Mouse (Mus musculus): ENCODE data around the gene Sorl1.

Sorl1 gene

GRCm38 (mm10) chr9:42054339-42055272, 69.5 kb downstream of the Sorl1 start:
- DNase-seq (ENCODE audit: low read depth, low spot score), result peak; percentile 1

DNA sequence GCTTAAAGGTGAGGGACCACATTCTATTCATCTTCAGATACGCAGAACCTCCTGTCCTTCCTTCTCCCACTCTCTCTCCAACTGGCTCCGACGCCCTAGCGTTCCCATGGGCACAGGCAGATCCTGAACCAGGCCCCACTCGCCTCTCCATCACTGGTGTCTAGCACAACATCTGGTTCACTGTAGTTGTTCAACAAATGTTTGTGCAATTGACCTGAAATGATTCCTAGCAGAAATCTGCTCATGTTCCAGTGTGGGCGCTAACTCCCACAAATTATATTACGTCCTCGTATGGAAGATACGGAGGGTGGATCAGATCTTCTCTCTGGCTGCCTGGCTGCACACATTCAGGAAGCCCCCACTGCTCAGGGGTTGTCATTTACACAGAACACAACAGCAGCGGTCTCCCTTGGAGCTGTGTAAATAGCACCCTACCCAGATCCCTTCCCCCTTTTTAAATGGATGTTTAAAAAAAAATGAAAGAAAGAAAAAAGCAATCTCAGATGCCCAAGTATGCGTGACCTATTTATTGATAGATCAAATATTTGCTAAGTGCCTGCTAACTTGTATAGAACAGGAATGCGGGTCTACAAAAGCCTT, 70.4 kb downstream of the Sorl1 start:
- DNase-seq (ENCODE audit: low read depth, low spot score), result no peak

- no peak for DNase-seq (ENCODE audit: low read depth, low spot score)
These were observed 71.3 kb downstream of the Sorl1 start for GRCm38 (mm10) chr9:42052713-42053356.

- no peak for DNase-seq (ENCODE audit: low read depth, low spot score)
These were observed 75.6 kb downstream of the Sorl1 start for GRCm38 (mm10) chr9:42048542-42048941.

DNA sequence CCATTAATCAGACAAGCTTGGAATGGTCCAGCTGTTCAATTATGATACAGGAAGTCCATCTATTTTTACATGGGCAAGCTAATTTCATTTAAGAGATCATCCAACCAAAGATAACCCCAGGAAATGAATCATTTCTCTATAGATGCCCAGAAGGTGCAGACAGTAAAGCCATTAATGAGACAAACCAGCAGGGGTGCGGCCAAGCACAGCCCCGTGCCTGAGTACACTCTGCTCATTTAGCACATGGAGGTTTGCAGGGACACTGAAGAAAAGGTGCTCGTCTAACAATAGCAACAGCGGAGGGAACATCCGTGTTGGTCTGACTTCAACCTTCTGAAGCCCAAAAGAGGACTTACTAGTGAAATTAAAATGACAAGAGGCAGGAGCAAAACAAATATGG, 76.3 kb downstream of the Sorl1 start:
- DNase-seq (ENCODE audit: low read depth, low spot score), result no peak

DNA sequence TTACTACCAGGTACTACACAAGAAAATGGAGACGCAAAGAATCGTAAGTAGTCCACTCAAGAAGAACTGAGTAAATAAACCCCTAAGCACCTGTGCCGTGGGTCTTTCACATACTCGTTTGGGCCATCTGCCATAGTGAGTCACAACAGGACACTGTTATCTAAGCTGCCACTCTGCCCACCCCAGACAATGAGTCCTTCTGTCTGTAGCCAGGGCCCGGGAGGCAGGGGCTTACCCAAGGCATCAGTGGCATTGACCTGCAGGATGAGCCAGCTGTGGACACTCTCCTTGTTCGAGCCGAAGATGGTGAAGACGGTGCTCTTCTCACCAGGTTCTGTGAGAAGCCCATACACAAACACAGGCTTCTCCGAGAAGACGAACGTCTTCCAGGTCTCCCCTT, 77.8 kb downstream of the Sorl1 start:
- no peak for DNase-seq (ENCODE audit: low read depth, low spot score)

DNA sequence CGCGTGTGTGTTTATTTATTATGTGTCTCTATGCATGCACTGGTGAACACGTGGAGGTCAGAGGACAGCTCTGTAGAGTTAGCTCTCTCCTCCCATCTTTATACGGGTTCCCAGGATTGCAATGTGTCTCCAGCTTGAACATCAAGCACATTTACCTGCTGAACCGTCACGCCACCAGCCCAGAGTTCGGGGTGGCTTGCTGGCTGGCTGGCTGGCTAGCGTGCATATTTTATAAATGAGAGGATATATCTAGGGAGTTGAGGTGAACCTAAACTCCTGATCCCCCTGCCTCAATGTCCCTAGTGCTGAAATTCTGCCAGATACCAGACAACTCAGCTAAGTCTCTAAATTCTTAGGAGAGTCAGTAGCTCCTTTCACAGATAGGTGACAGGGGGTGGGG, 79.4 kb downstream of the Sorl1 start:
- DNase-seq (ENCODE audit: low read depth, low spot score), result no peak

DNA sequence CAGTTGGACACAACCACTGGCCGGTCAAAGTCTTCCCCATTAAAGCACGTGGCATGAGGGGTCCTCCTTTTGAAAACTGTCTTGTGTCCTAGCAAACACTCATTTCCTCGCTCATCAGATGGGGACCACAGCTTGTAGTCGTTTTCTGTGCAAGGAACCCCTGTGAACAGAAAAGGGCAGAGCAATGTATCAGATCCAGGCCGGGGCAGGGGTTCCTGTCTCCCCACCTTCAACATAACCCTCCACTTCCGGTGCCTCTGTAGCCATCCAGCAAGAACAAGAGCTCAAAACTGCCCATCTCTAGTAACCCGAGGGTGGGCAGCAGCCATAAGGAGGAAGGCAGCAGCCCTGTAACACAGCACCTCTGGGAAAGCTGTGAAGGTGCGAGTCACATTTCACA, 80.2 kb downstream of the Sorl1 start:
- DNase-seq (ENCODE audit: low read depth, low spot score), result no peak

DNA sequence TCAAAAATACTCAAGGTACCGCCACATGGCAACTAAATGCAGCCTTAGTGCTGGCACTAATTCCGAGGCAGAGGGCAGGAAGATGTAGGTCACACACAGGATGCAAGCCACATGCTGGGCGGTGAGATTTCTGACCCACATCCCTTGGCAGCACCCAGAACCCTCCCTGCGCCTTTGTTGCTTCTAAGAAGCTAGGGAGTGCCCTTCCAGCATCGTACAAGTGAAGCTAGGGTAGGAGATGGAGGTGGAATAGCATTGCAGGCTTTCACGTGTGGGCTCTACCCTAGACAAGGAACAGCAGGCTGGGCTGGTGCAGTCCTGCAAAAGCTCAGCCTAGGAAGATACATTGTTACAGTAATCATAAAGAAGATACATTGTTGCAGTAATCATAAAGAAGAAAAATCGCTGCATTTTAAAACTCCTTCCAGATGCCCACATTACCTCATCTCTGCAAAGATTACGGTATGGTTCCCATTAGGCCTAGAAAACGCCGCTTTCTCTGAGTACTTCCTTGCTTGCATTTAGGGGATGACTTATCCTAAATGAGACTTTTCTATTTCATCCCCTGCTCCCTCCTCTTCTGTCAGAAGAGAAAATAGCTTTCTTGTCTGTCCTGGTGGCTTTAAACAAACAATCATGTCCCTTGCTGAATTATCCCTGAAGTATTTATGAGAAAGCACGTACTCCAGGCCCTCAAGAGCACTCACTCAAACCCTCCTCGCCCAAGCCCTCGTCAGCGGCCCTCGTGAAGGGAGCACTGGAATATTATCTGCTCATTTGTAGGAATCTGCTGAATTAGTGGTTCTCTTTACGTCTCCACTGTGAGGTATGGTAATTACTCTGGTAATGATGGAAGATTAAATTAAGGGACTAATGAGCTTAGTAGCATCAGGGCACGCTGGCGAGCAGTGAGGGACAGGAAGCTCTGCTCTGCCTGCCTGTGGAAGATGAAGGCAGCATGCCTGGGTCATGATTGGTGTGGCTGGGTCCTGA, 84.8 kb downstream of the Sorl1 start:
- no peak for DNase-seq (ENCODE audit: low read depth, low spot score)

GRCm38 (mm10) chr9:42036885-42037284, 87.2 kb downstream of the Sorl1 start:
- DNase-seq (ENCODE audit: low read depth, low spot score), result no peak

DNA sequence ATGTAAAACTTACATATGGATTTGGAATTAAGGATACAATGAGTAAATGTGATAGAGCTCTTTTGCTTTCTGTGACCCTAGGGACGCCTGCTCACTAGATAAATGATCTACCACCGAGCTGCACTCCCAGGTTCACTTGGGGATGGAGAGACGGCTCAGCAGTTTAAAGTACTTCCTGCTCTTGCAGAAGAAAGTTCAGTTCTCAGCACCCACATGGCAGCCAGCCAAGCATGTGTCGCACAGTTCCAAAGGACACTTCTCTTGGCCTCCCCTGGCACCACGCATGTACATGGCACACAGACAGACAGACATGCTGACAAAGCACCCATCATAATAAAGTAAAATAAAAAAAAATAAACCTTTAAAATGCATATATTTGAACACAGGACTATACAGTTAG, 88.1 kb downstream of the Sorl1 start:
- DNase-seq (ENCODE audit: low read depth, low spot score), result no peak

DNA sequence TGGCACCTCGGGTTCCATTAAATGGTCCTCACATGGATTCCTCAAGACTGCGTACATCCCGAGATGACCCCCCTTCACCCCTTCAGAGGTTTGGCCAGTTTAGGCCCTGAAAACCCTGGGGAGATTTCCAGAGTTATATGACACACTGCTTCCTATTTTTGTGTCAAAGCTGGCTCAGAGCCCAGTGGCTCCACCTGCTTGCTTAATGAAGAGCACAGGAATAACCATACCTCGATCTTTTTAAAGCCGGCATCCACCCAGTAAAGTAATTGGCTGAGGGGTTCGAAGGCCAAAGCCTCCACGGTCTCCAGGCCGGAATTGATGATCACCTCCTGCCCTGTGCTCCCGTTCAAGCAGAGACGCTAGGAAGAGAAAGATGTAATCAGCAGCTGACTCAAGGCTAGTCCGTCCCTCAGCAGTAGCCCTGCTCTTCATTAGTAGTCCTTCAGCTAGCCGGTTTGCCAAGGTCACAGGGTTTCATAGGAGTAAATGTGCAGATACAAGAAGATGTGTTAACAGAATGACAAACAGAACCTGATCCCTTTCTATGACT, 88.8 kb downstream of the Sorl1 start:
- DNase-seq (ENCODE audit: low read depth, low spot score), result no peak

- no peak for DNase-seq (ENCODE audit: low read depth, low spot score)
These were observed 90.0 kb downstream of the Sorl1 start for GRCm38 (mm10) chr9:42034116-42034520.

DNA sequence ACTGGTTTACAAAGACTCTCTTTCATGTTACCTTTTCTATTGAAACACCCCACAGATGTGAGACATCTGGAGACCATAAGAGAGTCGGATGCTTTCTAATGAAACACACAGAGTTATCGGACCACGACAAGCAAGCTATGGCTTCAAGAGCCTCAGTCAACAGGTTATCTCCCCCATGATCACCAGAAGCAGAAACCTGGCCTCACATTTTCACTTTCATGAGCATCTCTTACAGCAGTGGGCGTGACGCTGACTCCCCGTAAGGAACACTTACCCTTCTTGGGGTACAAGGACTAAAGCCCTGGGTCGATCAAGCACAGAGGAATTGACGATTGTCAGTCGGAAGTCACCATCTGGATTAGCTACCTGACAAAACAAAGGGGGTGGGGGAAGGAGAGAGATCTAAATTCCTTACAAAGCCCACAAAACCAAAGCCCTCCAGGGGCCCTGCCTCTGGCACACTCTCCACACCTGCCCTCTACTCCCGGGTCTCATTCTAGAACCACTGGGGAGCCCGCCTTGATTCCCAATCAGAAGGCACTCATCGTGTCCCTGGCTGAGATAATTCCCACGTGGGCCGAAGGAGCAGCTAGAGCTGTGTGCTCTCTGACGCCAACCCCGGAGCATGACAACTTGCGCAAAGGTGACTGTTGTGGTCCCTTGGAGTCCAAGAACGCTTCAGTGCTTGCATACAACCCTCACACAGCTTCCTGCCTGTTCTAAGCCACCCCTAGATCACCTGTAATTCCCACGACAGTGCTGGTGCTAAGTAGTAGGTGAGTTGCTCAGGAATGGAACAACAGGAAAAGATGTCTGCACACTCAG, 90.6 kb downstream of the Sorl1 start:
- DNase-seq (ENCODE audit: low read depth, low spot score), result no peak

GRCm38 (mm10) chr9:42032419-42032818, 91.7 kb downstream of the Sorl1 start:
- DNase-seq (ENCODE audit: low read depth, low spot score), result no peak

DNA sequence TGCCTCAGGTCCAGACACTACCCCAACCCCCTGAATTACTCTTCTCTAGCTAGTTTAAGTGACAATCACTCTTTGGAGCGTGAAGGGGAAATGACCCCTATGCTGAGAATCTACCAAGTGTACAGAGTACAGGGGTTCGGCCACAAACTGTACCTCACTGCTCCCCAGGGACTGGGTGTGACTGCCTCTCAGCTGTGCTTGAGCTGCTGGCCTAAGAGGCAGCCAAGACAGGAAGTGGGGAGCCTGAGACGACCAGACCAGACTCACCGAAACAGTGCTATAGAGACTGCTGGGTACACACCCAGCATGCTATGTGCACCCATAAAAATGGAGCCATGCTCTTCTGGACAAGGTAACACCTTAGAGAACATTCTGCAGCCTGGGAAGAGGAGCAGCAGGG, 95.3 kb downstream of the Sorl1 start:
- DNase-seq (ENCODE audit: low read depth, low spot score), result no peak

DNA sequence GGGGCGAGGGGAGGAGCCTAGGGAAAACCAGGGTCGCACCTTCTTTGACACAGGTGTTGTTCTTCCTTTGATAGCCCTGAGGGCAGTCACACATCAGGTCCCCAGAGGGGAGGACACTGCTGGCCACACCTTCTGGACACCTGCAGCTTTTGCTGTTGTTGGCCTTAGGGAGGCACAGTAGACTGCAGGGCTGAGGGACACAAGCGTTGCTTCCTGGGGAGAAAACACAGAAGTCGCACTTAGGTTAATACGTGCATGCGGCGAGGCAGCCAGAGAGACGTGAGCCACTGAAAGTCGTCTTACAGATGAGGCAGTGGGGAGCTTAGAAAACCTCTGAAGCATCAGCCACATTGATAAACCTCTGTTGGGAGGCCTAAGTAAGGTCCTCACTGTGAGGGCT, 99.8 kb downstream of the Sorl1 start:
- no peak for DNase-seq (ENCODE audit: low read depth, low spot score)

DNA sequence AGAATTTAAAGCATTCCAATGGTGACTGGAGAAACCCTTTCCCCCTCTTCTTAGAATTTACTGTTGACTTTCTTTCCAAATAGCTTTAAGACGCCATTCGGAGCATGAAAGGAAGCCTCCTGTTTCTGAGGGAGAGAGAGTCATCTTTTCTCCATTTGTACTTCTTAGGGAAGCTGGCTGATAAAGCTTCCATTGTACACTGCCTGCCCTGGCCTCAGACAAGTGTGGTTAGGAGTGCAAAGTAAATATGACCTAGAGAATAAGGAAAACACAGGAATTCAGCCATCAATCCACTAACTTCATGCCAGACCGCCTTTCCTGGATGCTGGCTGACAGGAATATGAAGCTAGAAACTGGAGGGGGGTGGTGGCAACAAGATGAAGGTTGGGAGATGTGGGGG, 100.7 kb downstream of the Sorl1 start:
- no peak for DNase-seq (ENCODE audit: low read depth, low spot score)

DNA sequence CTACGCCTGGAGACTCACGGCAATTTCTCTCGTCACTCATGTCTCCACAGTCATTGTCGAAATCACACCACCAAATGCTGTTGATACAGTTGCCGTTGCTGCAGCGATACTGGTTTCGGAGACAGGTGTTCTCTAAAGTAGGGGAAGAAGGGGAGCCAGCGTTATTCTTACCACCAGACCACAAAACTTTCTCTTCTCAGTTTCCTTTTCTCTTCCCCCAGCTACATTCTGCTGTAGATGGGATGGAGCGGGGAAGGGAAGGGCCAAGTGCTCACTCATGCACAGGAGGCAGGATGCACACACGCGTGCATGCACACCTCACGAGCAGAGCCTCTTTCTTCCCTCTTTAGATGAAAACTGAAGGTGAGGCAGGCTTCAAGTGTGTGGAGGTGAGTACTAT, 101.8 kb downstream of the Sorl1 start:
- no peak for DNase-seq (ENCODE audit: low read depth, low spot score)

DNA sequence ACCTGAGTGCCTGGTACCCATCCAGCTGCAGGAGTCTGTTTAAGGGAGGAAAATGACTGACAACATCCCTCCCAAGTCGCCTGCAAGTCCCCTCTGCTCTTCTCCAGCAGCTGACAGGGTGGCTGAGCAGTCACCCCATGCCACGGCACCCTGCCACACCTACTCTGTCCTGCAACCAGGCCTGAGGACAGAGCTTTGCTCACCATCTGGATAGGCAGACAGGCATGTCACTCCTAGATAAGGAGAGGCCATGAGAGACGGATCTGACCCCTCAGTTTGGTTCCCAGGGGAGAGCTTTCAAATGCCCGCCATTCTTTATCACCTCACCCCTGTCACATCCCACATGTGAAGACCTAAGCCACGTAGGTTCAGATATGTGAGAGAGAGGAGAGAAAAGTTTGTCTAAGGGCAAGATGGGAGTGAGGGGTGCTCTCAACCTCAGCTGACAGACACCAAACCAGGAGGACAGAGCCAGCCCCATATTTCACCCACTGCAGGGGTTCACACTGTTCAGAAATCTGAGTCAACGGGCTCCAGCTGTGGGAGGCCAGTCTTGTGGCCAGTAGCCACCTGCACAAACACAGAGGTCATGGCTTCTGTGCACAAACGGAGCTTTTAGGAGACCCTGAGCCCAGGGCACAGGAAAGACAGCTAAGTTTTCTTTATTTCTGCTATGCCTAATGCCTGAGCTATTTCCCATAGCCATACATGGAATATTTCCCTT, 104.6 kb downstream of the Sorl1 start:
- no peak for DNase-seq (ENCODE audit: low read depth, low spot score)
